Mouse (Mus musculus): ENCODE results near the gene Zfp62. TPM values are rescaled to one million over a fixed set of nuclear protein-coding genes. Genes with fewer than 3 reads are reported as not detected.

Gene Zfp62
- polyA plus RNA-seq, 1 experiment from 2014 or later = 33.5 TPM

DNA sequence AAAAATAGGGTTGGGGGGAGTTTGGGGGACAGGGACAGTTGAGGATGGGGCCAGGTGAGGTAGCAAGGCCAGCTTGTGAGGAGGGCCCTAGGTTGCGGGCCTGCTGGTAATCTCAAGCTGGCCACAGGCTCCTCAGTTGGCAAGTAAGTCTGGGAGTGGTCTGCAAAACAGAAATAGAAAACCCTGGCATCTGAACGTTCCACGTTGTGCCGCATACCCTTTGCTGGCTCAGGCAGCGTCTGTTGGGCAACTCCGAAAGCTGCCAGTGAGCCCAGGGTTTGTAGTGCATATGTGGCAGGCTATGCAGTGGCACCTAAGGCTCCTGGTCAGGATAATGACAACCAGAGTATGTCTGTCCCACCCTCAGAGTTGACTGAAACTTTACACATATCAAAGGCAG, 60.1 kb downstream of the Zfp62 start:
- H3K36me3 ChIP-seq = peaks cover 49% of the 10 kb centered on the region
- WGBS = 93% methylated on average over 6 of the region's 6 CpGs

DNA sequence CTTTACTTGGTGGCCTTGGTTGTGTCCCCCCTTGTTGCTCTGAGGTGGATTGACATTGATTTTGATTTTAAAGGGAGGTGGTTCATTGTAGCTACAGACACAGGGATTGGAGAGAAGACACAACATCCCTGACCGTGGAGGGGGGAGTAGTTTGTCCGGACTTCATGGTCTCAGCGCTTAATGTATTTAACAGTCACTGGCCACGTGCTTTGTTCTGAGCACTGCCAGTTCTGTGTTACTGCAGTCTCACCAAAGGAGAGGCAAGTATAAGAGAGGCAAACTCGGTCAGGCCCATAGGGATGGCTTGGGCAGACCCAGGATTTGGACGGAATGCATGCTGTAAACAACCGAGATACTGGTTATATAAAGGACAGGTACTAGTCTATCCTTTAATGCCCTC, 61.0 kb downstream of the Zfp62 start:
- peaks cover 49% of the 10 kb centered on the region for H3K36me3 ChIP-seq
- whole genome bisulfite sequencing = 92% methylated on average over 7 of the region's 7 CpGs
- ATAC-seq (ENCODE audit: insufficient number of reproducible peaks, low FRiP score) = no peak

More for the DNA sequence above, 60.1 kb downstream of the Zfp62 start:
- H3K4me2 ChIP-seq = no peak overlapping the region
- H3K9ac ChIP-seq = no peak overlapping the region
- H3K4me3 ChIP-seq = no peak overlapping the region
- H3K4me1 ChIP-seq (replicated peaks) = peaks cover 26% of the 10 kb centered on the region
- no peaks in the 10 kb centered on the region for H3K9me3 ChIP-seq (replicated peaks)
- no peaks in the 10 kb centered on the region for H3K27me3 ChIP-seq (replicated peaks)
- ATAC-seq (ENCODE audit: insufficient number of reproducible peaks, low FRiP score) = no peak
- no peak overlapping the region for H3K27ac ChIP-seq (ENCODE audit: poor library complexity, severe bottlenecking)

DNA sequence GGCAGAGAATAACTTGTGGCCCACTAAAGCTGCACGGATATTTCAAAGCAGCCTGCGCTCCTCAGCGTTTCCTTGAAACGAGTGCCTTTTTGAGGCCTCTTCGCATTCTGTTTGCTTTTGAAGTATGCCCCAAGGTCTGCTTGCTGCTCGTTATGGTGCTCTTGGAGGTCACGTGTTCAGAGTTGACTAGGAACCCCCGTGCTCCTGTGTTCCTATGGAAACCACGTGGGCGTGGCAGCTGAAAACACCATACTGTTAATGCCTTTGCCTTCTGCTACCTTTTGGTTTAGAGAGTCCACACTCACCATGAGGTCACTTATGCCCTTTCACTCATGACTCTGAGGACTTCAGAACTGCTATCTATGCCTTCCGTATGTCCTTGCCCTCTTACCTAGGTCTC, 61.5 kb downstream of the Zfp62 start:
- no peak for ATAC-seq (ENCODE audit: insufficient number of reproducible peaks, low FRiP score)
- Histone ChIP-seq H3K9ac (no peak overlapping the region), H3K36me3 (peaks cover 47% of the 10 kb centered on the region), H3K27me3 (replicated peaks) (no peaks in the 10 kb centered on the region), H3K4me1 (replicated peaks) (peaks cover 26% of the 10 kb centered on the region), H3K4me3 (no peak overlapping the region), H3K9me3 (replicated peaks) (no peaks in the 10 kb centered on the region), H3K4me2 (no peak overlapping the region), H3K27ac (ENCODE audit: poor library complexity, severe bottlenecking) (no peak overlapping the region)
- WGBS = 77% methylated on average over 11 of the region's 11 CpGs

More for the DNA sequence above, 61.0 kb downstream of the Zfp62 start:
- Histone ChIP-seq H3K27me3 (replicated peaks) (no peaks in the 10 kb centered on the region), H3K27ac (ENCODE audit: poor library complexity, severe bottlenecking) (no peak overlapping the region), H3K9me3 (replicated peaks) (no peaks in the 10 kb centered on the region), H3K4me1 (replicated peaks) (peaks cover 26% of the 10 kb centered on the region), H3K4me3 (no peak overlapping the region), H3K4me2 (no peak overlapping the region), H3K9ac (no peak overlapping the region)

DNA sequence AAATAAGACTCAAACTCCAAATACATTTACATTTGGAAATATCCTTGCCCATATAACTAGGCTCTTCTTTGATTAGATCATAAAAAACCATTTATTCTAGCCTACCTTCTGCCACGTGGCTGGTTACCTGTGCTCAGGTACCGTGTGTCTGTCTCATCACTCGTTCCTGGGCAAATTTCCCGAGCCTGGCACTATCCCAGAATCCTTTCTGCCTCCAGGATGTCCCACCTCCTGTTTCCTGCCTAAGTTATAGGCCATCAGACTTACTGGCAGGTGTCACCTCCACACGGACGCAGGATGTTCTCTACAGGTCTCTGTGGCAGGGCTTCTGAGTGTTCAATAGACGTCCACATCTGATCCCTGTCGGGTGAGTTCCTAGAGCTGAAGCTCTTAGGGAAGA, 62.0 kb downstream of the Zfp62 start:
- Histone ChIP-seq H3K27ac (ENCODE audit: poor library complexity, severe bottlenecking) (no peak overlapping the region), H3K9ac (no peak overlapping the region), H3K4me2 (no peak overlapping the region), H3K4me1 (replicated peaks) (peaks cover 26% of the 10 kb centered on the region), H3K27me3 (replicated peaks) (no peaks in the 10 kb centered on the region), H3K9me3 (replicated peaks) (no peaks in the 10 kb centered on the region), H3K36me3 (peaks cover 42% of the 10 kb centered on the region), H3K4me3 (no peak overlapping the region)
- no peak for ATAC-seq (ENCODE audit: insufficient number of reproducible peaks, low FRiP score)
- 86% methylated on average over 8 of the region's 8 CpGs for WGBS

DNA sequence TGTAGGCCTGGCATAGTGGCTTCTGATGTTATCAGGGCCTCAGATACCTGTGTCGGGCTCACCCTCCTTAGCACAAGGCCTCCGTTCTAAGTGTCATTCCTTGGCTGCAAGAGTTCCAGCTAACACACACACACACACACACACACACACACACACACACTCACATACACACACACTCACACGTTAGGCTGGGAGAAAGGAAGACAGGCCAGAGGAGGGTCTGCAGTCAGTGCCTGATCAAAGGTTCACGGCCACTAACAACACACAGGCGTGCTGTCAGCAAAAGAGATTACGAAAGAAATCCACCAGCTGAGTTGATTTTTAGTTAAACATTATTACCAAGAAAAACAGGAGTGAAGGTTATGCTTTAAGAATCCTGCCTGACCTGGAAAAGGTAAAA, 63.6 kb downstream of the Zfp62 start:
- no peak overlapping the region for H3K9ac ChIP-seq
- 44% methylated on average over 6 of the region's 6 CpGs for WGBS
- peaks cover 27% of the 10 kb centered on the region for H3K36me3 ChIP-seq
- H3K9me3 ChIP-seq (replicated peaks) = no peaks in the 10 kb centered on the region
- H3K27ac ChIP-seq (ENCODE audit: poor library complexity, severe bottlenecking) = peak overlapping the region; percentile 71
- H3K4me1 ChIP-seq (replicated peaks) = peaks cover 22% of the 10 kb centered on the region
- no peaks in the 10 kb centered on the region for H3K27me3 ChIP-seq (replicated peaks)
- H3K4me2 ChIP-seq = no peak overlapping the region
- no peak for ATAC-seq (ENCODE audit: insufficient number of reproducible peaks, low FRiP score)
- H3K4me3 ChIP-seq = no peak overlapping the region

GRCm38 (mm10) chr11:49267316-49267715, 64.2 kb downstream of the Zfp62 start:
- no peak overlapping the region for H3K4me2 ChIP-seq
- no peaks in the 10 kb centered on the region for H3K27me3 ChIP-seq (replicated peaks)
- H3K9me3 ChIP-seq (replicated peaks) = no peaks in the 10 kb centered on the region
- no peak for ATAC-seq (ENCODE audit: insufficient number of reproducible peaks, low FRiP score)
- no peak overlapping the region for H3K4me3 ChIP-seq
- H3K36me3 ChIP-seq = peaks cover 20% of the 10 kb centered on the region
- H3K27ac ChIP-seq (ENCODE audit: poor library complexity, severe bottlenecking) = peak overlapping the region; percentile 71
- H3K9ac ChIP-seq = no peak overlapping the region
- WGBS = 77% methylated on average over 10 of the region's 10 CpGs
- peaks cover 22% of the 10 kb centered on the region for H3K4me1 ChIP-seq (replicated peaks)

- WGBS = 53% methylated on average over 15 of the region's 15 CpGs
- no peak for ATAC-seq (ENCODE audit: insufficient number of reproducible peaks, low FRiP score)
- peaks cover 14% of the 10 kb centered on the region; the same call in 1 of the 2 replicates for H3K36me3 ChIP-seq
- H3K27ac ChIP-seq (ENCODE audit: poor library complexity, severe bottlenecking) = peak overlapping the region; percentile 71; the same call in 1 of the 2 replicates
- H3K9ac ChIP-seq = no peak overlapping the region
- H3K9me3 ChIP-seq (replicated peaks) = no peaks in the 10 kb centered on the region
- no peaks in the 10 kb centered on the region for H3K27me3 ChIP-seq (replicated peaks)
- 0 out of 2 replicates have a peak overlapping the region, but pooled peaks have one; percentile 19 for H3K4me2 ChIP-seq
- H3K4me3 ChIP-seq = no peak overlapping the region
- peaks cover 22% of the 10 kb centered on the region for H3K4me1 ChIP-seq (replicated peaks)
These were observed 65.0 kb downstream of the Zfp62 start for GRCm38 (mm10) chr11:49267970-49268579.

Other genes with a start within 250 kb of the Zfp62 start
- not detected in 2 replicates for gene Olfr56, start 224.4 kb upstream of the Zfp62 start, polyA plus RNA-seq (2016; fragmentation: Nextera tagmentation; extraction: Ambion mirVana)
- 0.09 TPM in 1 of 2 replicates, not detected in the other for gene 9930111J21Rik1, start 223.9 kb upstream of the Zfp62 start, polyA plus RNA-seq (2016; fragmentation: Nextera tagmentation; extraction: Ambion mirVana)
- gene Gm12185, start 211.1 kb upstream of the Zfp62 start, polyA plus RNA-seq (2016; fragmentation: Nextera tagmentation; extraction: Ambion mirVana) = not detected in 2 replicates
- not detected in 2 replicates for gene Tgtp1, start 209.1 kb upstream of the Zfp62 start, polyA plus RNA-seq (2016; fragmentation: Nextera tagmentation; extraction: Ambion mirVana)
- gene 9930111J21Rik2, start 152.1 kb upstream of the Zfp62 start, polyA plus RNA-seq (2016; fragmentation: Nextera tagmentation; extraction: Ambion mirVana) = 0.23 and 0.24 TPM in 2 replicates
- not detected in 2 replicates for gene Tgtp2, start 139.1 kb upstream of the Zfp62 start, polyA plus RNA-seq (2016; fragmentation: Nextera tagmentation; extraction: Ambion mirVana)
- gene Ifi47, start 126.7 kb upstream of the Zfp62 start, polyA plus RNA-seq (2016; fragmentation: Nextera tagmentation; extraction: Ambion mirVana) = 0.55 and 0.68 TPM in 2 replicates
- gene Olfr1396, start 88.4 kb upstream of the Zfp62 start, polyA plus RNA-seq (2016; fragmentation: Nextera tagmentation; extraction: Ambion mirVana) = not detected in 2 replicates
- gene Olfr1395, start 61.0 kb upstream of the Zfp62 start, polyA plus RNA-seq (2016; fragmentation: Nextera tagmentation; extraction: Ambion mirVana) = not detected in 2 replicates
- not detected in 2 replicates for gene Olfr1394, start 48.9 kb upstream of the Zfp62 start, polyA plus RNA-seq (2016; fragmentation: Nextera tagmentation; extraction: Ambion mirVana)
- gene Btnl9, start 16.1 kb upstream of the Zfp62 start, polyA plus RNA-seq (2016; fragmentation: Nextera tagmentation; extraction: Ambion mirVana) = 1.4 and 1.9 TPM in 2 replicates
- gene Mgat1, start 40.9 kb downstream of the Zfp62 start, polyA plus RNA-seq (2016; fragmentation: Nextera tagmentation; extraction: Ambion mirVana) = 45.7 TPM in 2 replicates
- gene Olfr1393, start 75.0 kb downstream of the Zfp62 start, polyA plus RNA-seq (2016; fragmentation: Nextera tagmentation; extraction: Ambion mirVana) = 0.08 and 0.27 TPM in 2 replicates
- gene Olfr1392, start 82.0 kb downstream of the Zfp62 start, polyA plus RNA-seq (2016; fragmentation: Nextera tagmentation; extraction: Ambion mirVana) = not detected in 2 replicates
- not detected in 2 replicates for gene Olfr10, start 101.4 kb downstream of the Zfp62 start, polyA plus RNA-seq (2016; fragmentation: Nextera tagmentation; extraction: Ambion mirVana)
- not detected in 2 replicates for gene Olfr1391, start 119.5 kb downstream of the Zfp62 start, polyA plus RNA-seq (2016; fragmentation: Nextera tagmentation; extraction: Ambion mirVana)
- gene Olfr1390, start 131.9 kb downstream of the Zfp62 start, polyA plus RNA-seq (2016; fragmentation: Nextera tagmentation; extraction: Ambion mirVana) = not detected in 2 replicates
- not detected in 2 replicates for gene Olfr1389, start 219.8 kb downstream of the Zfp62 start, polyA plus RNA-seq (2016; fragmentation: Nextera tagmentation; extraction: Ambion mirVana)
- not detected in 2 replicates for gene Olfr1388, start 233.3 kb downstream of the Zfp62 start, polyA plus RNA-seq (2016; fragmentation: Nextera tagmentation; extraction: Ambion mirVana)

Data from heart, embryonic 12.5 days (tissue).